Mouse (Mus musculus) liver, embryonic 14.5 days (tissue): ENCODE results near the gene Luc7l. TPM values are rescaled to one million over a fixed set of nuclear protein-coding genes. Genes with fewer than 3 reads are reported as not detected.
"Not testable (repeated sequence)": the region's sequence is repeated elsewhere in the genome, so short reads cannot be mapped to it uniquely, and the experiment has no call there.

Experiments
- ATAC-seq: fragments of 200-750 bp; cut with Nextera tagmentation; 2 replicates; pipeline ENCODE4 v1.8.0; 2017; ENCODE audit warnings: moderate number of reproducible peaks, mild to moderate bottlenecking, moderate library complexity; ENCODE audit not compliant: insufficient read depth
- DNase-seq, 3 experiments: peaks; one replicate each; pipeline ENCODE4 v3.0.0-alpha.2; 2012 to 2013; ENCODE audit warnings: low read depth in 3 of 3, low spot score in 3 of 3
- H3K27ac ChIP-seq: fragments of 300-500 bp; sonication (generic); 2 replicates; pipeline ENCODE4 v1.5.1; 2014; ENCODE audit warnings: moderate library complexity, mild to moderate bottlenecking, control low read depth, inconsistent platforms
- H3K27me3 ChIP-seq: fragments of 300-500 bp; sonication (generic); 2 replicates; pipeline ENCODE4 v1.6.1; 2014; ENCODE audit warnings: mild to moderate bottlenecking, low read length, moderate library complexity; ENCODE audit not compliant: control insufficient read depth, insufficient read depth
- H3K36me3 ChIP-seq: fragments of 300-500 bp; sonication (generic); replicated peaks from 2 replicates; pipeline ENCODE4 v1.6.1; 2014; ENCODE audit warnings: low read depth; ENCODE audit not compliant: control insufficient read depth, insufficient read depth
- H3K4me1 ChIP-seq, 2 experiments: fragments of 200-500 bp in 1 of 2; fragments of 300-500 bp in 1 of 2; sonication (generic) in 1 of 2; replicated peaks; 2 replicates each; pipeline ENCODE4 v1.6.1; 2012 to 2014; ENCODE audit warnings: antibody characterized with exemption in 1 of 2, inconsistent platforms in 1 of 2, low read length in 1 of 2; ENCODE audit not compliant: control insufficient read depth in 2 of 2, insufficient read depth in 2 of 2
- H3K4me2 ChIP-seq: fragments of 300-500 bp; sonication (generic); 2 replicates; pipeline ENCODE4 v1.6.1; 2014; ENCODE audit warnings: low read depth, mild to moderate bottlenecking, control low read depth, moderate library complexity
- H3K4me3 ChIP-seq, 2 experiments: fragments of 200-500 bp in 1 of 2; fragments of 300-500 bp in 1 of 2; sonication (generic) in 1 of 2; 2 replicates each; pipeline ENCODE4 v1.5.1; 2012 to 2014; ENCODE audit warnings: low read depth in 2 of 2, low read length in 2 of 2, mild to moderate bottlenecking in 2 of 2, control low read depth in 1 of 2, inconsistent platforms in 1 of 2, moderate library complexity in 1 of 2; ENCODE audit not compliant: insufficient read depth in 1 of 2
- H3K9ac ChIP-seq: fragments of 300-500 bp; sonication (generic); replicated peaks from 2 replicates; pipeline ENCODE4 v1.6.1; 2014; ENCODE audit warnings: mild to moderate bottlenecking, control low read depth, moderate library complexity
- H3K9me3 ChIP-seq: fragments of 300-500 bp; sonication (generic); 2 replicates; pipeline ENCODE4 v1.6.1; 2016; ENCODE audit warnings: low read length, mixed read lengths; ENCODE audit not compliant: control insufficient read depth
- CTCF ChIP-seq: IDR thresholded peaks from 2 replicates; pipeline ENCODE4 v1.5.1; 2016; ENCODE audit warnings: antibody characterized with exemption, low read depth, control low read depth
- EP300 ChIP-seq: IDR thresholded peaks from 2 replicates; pipeline ENCODE4 v1.6.1; 2016; ENCODE audit warnings: antibody characterized with exemption, low read depth
- WGBS: fragments of 180-500 bp; shearing (Covaris S2); extraction: QIAGEN DNeasy Blood & Tissue Kit; methylation state at CpG from one replicate; pipeline ENCODE4 v1.1.7; 2014; ENCODE audit not compliant: insufficient replicate concordance; 5-methylcytosine and 5-hydroxymethylcytosine counted together
- polyA plus RNA-seq, 2 experiments: library from polyadenylated mRNA; depleted of rRNA in 1 of 2; stranded (reverse) in 1 of 2; unstranded in 1 of 2; fragments of >200 nt; fragmentation: Nextera tagmentation in 1 of 2; extraction: Ambion mirVana in 1 of 2; gene quantifications; 2 replicates each; pipeline versions ENCODE4 v1.2.1 to v1.2.3; 2012 to 2014

Gene Luc7l
- polyA plus RNA-seq, 2 experiments: 21.4 to 26.5 TPM

GRCm38 (mm10) chr17:26286199-26286955 is 33.7 kb downstream of the Luc7l start:
- Histone ChIP-seq H3K4me1 (no peaks in the 10 kb centered on the region), H3K9me3 (no peaks in the 10 kb centered on the region), H3K9ac (no peak overlapping the region), H3K27me3 (no peaks in the 10 kb centered on the region), H3K36me3 (peaks cover 37% of the 10 kb centered on the region), H3K27ac (no peak overlapping the region), H3K4me2 (no peak overlapping the region), H3K4me3 (no peak overlapping the region)
- DNase-seq (no peak), ATAC-seq (no peak)
- 79% methylated on average over 8 of the region's 8 CpGs for WGBS
- TF ChIP-seq CTCF: no peak
- no peak for TF ChIP-seq EP300

- no peak for ATAC-seq
- no peak for DNase-seq
- H3K4me3 ChIP-seq: no peak overlapping the region
- no peak overlapping the region for H3K27ac ChIP-seq
- no peak overlapping the region for H3K4me2 ChIP-seq
- no peak for TF ChIP-seq EP300
- no peak for TF ChIP-seq CTCF
- peaks cover 8% of the 10 kb centered on the region for H3K36me3 ChIP-seq
- H3K4me1 ChIP-seq: no peaks in the 10 kb centered on the region
- H3K9me3 ChIP-seq: no peaks in the 10 kb centered on the region
- no peak overlapping the region for H3K9ac ChIP-seq
- no peaks in the 10 kb centered on the region for H3K27me3 ChIP-seq
- WGBS: 65% methylated on average over 4 of the region's 4 CpGs
These were observed 36.8 kb downstream of the Luc7l start for GRCm38 (mm10) chr17:26289475-26289874.

- H3K9ac ChIP-seq, H3K9me3 ChIP-seq, DNase-seq, ATAC-seq, H3K4me3 ChIP-seq, H3K27ac ChIP-seq, H3K4me2 ChIP-seq, H3K4me1 ChIP-seq, H3K27me3 ChIP-seq, H3K36me3 ChIP-seq: not testable (repeated sequence)
- 67% methylated on average over 4 of the region's 4 CpGs for WGBS
These were observed 45.6 kb downstream of the Luc7l start for GRCm38 (mm10) chr17:26298318-26298717.

GRCm38 (mm10) chr17:26314291-26314690 is 61.6 kb downstream of the Luc7l start:
- H3K27ac ChIP-seq: no peak overlapping the region
- no peak for ATAC-seq
- H3K9ac ChIP-seq: no peak overlapping the region
- WGBS: 13% methylated on average over 6 of the region's 6 CpGs
- DNase-seq: peak in 2 of 3 experiments; percentile 6 to 12
- no peaks in the 10 kb centered on the region for H3K27me3 ChIP-seq
- H3K4me1 ChIP-seq: no peaks in the 10 kb centered on the region
- H3K4me3 ChIP-seq: no peak overlapping the region
- H3K4me2 ChIP-seq: no peak overlapping the region
- no peaks in the 10 kb centered on the region for H3K36me3 ChIP-seq
- TF ChIP-seq EP300 (no peak), CTCF (peak; percentile 53)
- no peaks in the 10 kb centered on the region for H3K9me3 ChIP-seq

- ATAC-seq (no peak), DNase-seq (no peak)
- TF ChIP-seq CTCF (no peak), EP300 (no peak)
- Histone ChIP-seq H3K36me3 (no peaks in the 10 kb centered on the region), H3K4me3 (no peak overlapping the region), H3K9me3 (no peaks in the 10 kb centered on the region), H3K27me3 (no peaks in the 10 kb centered on the region), H3K4me2 (no peak overlapping the region), H3K9ac (no peak overlapping the region), H3K27ac (no peak overlapping the region), H3K4me1 (no peaks in the 10 kb centered on the region)
- 22% methylated on average over 10 of the region's 10 CpGs for WGBS
These were observed 62.8 kb downstream of the Luc7l start for GRCm38 (mm10) chr17:26315474-26315873.
